Mouse (Mus musculus) heart, adult 2 months (tissue): ENCODE data around the gene Atg7.

Experiments
- CTCF ChIP-seq: fragments of 200-600 bp; IDR thresholded peaks from 2 replicates; pipeline ENCODE4 v1.8.1; 2022; ENCODE audit warnings: antibody characterized with exemption, mild to moderate bottlenecking, moderate library complexity
- EP300 ChIP-seq: fragments of 200-500 bp; IDR thresholded peaks from 2 replicates; pipeline ENCODE4 v1.6.1; 2011; ENCODE audit warnings: low read depth, low read length, control low read depth; ENCODE audit not compliant: insufficient read depth

GRCm38 (mm10) chr6:114737931-114738759 lies 95.2 kb downstream of the Atg7 start:
- TF ChIP-seq EP300 (no peak), CTCF (no peak)
